Mouse (Mus musculus) spleen, adult 10 weeks (tissue): ENCODE measurements around the gene Zfy1. TPM values are rescaled to one million over a fixed set of nuclear protein-coding genes. Genes with fewer than 3 reads are reported as not detected.

Source experiments
- polyA plus RNA-seq: library from polyadenylated mRNA; stranded (reverse); fragments of 350-450 nt; fragmentation: Illumina TruSeq; extraction: RNeasy Lipid Tissue Mini Kit (QIAGEN cat#74804); gene quantifications from one replicate; pipeline ENCODE4 v1.2.3, GENCODE M21; 2015; ENCODE audit warnings: low replicate concordance; ENCODE audit not compliant: insufficient read depth

The Zfy1 gene
- polyA plus RNA-seq = not detected

DNA sequence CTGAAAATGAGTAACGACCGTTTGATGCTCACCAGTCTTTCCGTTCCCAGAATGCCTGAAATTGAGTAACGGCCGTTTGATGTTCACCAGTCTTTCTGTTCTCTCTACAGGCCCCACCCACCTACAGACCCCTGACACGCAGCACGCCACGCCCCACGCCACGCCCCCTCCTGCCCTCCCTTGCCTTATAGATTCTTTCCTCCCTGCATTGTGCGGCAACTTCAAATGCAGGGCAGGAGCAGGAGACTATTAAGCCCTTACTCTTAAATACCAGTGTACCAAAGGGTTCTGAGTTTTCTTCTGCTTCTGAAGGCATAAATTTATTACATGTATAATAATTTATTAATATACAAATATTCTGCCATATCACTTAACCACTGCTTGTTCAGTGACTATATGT, at the start of gene Zfy1:
Zfy1 (minus strand) TSS at position 101 of the 400 bp plus-strand sequence.

DNA sequence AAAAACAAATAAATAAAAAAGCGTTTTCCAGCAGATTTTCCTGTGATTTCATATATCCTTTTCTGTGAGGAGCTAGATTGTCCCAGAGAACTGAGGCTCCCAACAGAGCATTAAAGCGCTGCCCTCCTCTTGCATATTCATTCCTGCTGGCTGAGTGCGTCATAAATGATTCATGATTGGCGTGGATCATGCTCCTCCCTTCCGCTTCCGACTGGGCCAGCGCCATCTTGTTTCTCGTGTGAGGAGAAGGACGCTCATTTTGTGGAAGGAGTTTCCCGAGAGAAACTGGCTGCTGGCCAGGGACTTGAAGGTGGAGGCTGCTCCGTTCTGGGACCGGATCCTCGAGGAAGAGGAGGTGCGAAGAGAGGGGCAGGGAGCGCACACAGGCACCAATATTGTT, 21.2 kb upstream of the Zfy1 start, which contains the start of gene Uba1y:
Uba1y (plus strand) TSS at position 254 of the 400 bp plus-strand sequence.

Other genes with a start within 250 kb of the Zfy1 start
- not detected for gene Uba1y, start 21.2 kb upstream of the Zfy1 start, polyA plus RNA-seq
- gene Kdm5d, start 100.4 kb upstream of the Zfy1 start, polyA plus RNA-seq = 60.1 TPM
- 227 TPM for gene Eif2s3y, start 213.1 kb upstream of the Zfy1 start, polyA plus RNA-seq